Mouse (Mus musculus): ENCODE data around the gene Rnf187.
"Not testable (repeated sequence)": the region's sequence is repeated elsewhere in the genome, so short reads cannot be mapped to it uniquely, and the experiment has no call there.

Rnf187 gene

GRCm38 (mm10) chr11:58965001-58965760, 26.5 kb upstream of the Rnf187 start:
- no peak for DNase-seq (ENCODE audit: low spot score)

GRCm38 (mm10) chr11:58964216-58964615, 25.5 kb upstream of the Rnf187 start:
- no peak for DNase-seq (ENCODE audit: low spot score)

DNA sequence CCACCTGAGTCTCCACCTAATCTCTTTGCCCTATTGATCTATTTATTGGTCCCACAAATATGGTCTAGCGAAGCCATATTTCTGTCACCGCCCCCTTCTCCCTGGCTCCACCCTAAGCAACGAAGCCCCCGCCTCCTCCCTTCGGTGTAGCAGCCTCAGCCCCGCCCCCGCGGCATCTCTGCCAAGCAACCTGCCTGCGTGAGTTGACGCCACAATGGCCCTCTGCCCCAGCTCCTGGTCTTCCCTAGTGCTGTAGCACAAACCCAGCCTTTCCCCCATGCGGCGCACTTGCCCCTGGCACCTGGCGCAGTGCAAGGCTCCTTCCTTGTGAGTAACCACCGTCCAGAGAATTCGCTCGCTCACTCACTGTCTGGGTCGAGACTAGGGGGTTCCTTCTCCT, 24.8 kb upstream of the Rnf187 start:
- DNase-seq (ENCODE audit: low spot score), result no peak

DNA sequence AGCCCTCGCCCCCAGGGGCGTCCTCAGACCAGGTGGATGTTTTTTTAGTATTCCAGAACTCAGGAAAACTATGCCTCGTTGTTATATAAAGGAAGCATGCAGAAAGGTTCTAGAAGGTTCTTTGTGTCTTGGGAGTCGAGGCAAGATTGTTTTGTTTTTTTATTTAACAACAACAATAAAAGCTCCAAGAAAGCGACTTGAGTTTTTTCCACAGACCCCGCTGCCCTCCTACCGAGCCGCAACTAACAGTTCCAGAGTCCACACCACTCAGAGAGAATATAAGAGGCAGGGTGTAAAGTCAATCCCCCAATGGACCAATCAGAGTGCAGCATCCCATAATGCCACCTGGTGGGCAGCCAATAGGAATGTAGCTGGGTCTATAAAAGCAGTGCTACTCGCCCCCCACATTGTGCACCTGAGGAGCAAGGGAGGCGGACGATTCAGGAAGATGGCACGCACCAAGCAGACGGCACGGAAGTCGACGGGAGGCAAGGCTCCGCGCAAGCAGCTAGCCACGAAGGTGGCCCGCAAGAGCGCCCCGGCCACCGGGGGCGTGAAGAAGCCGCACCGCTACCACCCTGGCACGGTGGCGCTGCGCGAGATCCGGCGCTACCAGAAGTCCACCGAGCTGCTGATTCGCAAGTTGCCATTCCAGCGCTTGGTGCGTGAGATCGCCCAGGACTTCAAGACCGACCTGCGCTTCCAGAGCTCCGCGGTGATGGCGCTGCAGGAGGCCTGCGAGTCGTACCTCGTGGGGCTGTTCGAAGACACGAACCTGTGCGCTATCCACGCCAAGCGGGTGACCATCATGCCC, 22.9 kb upstream of the Rnf187 start:
- DNase-seq (ENCODE audit: low spot score), result no peak

DNA sequence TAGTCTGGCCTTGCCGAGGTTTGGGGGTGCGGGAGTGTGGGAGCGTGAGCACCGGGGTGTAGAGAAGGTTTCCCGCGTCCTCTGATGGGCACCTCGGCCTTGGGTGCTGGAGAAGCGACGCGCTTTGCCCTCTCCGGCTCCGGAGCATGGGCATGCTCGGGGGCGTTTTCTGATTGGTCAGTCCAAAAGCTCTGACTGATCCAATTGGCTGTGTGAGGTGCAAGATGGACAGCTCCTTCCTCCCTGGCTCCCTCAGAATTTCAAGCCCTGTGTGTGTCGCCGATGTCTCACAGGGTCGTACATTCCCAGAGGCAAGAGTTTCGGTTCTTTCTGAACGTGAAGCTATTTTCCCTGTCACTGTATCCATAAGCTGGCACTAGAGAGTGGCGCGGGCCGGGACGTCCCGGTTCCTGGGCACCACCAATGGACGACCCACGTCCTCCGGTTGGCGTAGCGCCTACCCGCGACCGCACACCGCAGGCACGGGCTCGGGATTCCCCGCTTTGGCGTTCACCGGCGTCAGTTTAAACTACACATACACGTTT, 21.3 kb upstream of the Rnf187 start:
- no peak for DNase-seq (ENCODE audit: low spot score)

GRCm38 (mm10) chr11:58959186-58959825, 20.6 kb upstream of the Rnf187 start:
- no peak for DNase-seq (ENCODE audit: low spot score)

GRCm38 (mm10) chr11:58958536-58958935, 19.8 kb upstream of the Rnf187 start:
- no peak for DNase-seq (ENCODE audit: low spot score)

GRCm38 (mm10) chr11:58957226-58957914, 18.7 kb upstream of the Rnf187 start:
- DNase-seq (ENCODE audit: low spot score), result no peak

DNA sequence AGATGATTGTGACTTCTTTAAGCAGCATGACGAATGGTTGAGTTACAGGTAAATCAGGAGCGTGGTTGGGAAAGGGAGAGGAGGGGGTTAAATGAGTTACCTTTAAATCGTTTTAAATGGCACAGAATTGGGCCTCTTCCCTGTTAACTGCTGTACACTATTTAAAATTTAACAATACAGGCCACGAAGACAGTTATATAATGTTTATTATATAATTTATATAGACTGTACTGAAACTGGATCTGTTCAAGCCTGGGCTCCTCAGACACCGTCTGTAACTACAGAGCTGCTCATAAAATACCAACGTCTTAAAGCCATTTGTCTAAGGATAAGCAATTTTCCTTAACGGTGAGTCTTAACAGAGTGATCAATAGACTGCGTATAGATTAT, 17.1 kb upstream of the Rnf187 start:
- no peak for DNase-seq (ENCODE audit: low spot score)

- no peak for DNase-seq (ENCODE audit: low spot score)
Measured at GRCm38 (mm10) chr11:58955143-58955867, 16.6 kb upstream of the Rnf187 start.

DNA sequence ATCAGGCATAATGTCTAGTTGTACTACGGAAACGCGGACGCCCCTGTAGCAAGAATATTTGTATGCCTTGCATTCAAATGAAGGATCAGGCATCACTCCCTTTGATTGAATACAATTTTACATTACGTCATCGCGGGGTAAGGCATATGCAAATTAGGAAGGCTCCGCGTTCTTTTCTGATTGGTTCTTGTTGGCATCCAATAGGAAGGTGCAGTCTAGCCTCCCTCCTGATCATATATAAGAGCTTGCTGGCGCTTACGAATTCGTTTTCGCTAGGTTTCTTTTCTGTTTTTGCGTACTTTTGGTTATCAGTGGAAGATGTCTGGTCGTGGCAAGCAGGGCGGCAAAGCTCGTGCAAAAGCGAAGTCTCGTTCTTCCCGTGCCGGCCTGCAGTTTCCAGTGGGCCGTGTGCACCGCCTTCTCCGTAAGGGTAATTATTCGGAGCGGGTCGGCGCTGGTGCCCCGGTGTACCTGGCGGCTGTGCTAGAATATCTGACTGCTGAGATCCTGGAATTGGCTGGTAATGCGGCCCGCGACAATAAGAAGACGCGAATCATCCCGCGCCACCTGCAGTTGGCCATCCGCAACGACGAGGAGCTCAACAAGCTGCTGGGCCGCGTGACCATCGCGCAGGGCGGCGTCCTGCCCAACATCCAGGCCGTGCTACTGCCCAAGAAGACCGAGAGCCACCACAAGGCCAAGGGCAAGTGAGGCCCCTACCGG, 15.9 kb upstream of the Rnf187 start, which contains the start of the genes Hist3h2a and Trim17:
TSS of gene Hist3h2a (plus strand) at position 266 of the 723 bp plus-strand sequence.
TSS of gene Trim17 (plus strand) at position 266 of the 723 bp plus-strand sequence.
- peak; percentile 40 for DNase-seq (ENCODE audit: low spot score)

- not testable (repeated sequence) for DNase-seq (ENCODE audit: low spot score)
Measured at GRCm38 (mm10) chr11:58954170-58954419, 15.4 kb upstream of the Rnf187 start.

- no peak for DNase-seq (ENCODE audit: low spot score)
Measured at GRCm38 (mm10) chr11:58953351-58954169, 14.8 kb upstream of the Rnf187 start.

DNA sequence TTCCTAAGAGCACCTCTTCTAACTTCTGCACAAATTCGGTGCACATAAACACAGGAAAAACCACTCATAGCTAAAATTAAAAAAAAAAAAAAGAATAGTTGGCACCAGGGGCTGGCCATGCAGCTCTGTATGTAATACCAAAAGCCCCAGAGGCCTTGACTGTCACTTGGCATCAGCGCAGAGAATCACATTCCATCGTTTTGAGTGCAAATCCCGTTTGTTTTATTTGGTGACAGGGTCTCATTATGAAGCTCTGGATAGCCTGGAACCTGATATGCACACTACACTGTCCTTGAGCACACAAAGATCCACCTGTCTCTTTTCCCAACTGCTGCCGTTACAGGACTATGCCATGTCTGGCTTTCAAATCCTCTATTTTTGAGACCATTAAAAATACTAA, 12.5 kb upstream of the Rnf187 start:
- no peak for DNase-seq (ENCODE audit: low spot score)

- no peak for DNase-seq (ENCODE audit: low spot score)
Measured at GRCm38 (mm10) chr11:58949480-58950431, 11.0 kb upstream of the Rnf187 start.

DNA sequence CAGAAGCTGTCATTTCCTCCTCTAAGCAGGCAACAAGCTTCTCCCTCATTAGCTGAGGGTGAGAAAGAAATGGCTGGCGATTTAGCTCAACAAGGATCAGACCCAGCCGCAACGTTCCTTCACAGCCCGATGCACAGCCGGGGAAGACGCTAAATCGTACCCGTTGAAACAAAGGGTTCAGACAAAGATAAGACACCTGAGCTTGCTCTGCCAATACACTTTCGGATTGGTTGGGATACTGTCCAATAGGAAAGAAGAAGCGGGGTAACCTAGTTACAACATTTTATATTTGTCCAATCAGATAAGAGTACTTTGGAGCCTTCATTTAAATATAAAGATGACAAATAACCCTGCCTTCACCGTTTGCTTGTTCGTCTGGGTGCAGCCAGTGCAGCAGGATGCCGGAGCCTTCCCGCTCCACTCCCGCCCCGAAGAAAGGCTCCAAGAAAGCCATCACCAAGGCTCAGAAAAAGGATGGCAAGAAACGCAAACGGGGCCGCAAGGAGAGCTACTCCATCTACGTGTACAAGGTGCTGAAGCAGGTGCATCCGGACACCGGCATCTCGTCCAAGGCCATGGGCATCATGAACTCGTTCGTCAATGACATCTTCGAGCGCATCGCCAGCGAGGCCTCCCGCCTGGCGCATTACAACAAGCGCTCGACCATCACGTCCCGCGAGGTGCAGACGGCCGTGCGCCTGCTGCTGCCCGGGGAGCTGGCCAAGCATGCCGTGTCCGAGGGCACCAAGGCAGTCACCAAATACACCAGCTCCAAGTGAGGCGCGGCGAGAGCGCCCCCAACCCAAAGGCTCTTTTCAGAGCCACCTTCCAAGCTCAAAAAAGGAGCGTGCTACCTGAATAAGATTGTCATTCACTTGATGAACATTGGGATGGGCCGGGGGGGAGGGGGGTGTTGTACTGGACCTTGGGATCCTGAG, 10.1 kb upstream of the Rnf187 start, which contains the start of gene Hist3h2ba:
TSS of gene Hist3h2ba (plus strand) at position 379 of the 938 bp plus-strand sequence.
- DNase-seq (ENCODE audit: low spot score), result no peak

DNA sequence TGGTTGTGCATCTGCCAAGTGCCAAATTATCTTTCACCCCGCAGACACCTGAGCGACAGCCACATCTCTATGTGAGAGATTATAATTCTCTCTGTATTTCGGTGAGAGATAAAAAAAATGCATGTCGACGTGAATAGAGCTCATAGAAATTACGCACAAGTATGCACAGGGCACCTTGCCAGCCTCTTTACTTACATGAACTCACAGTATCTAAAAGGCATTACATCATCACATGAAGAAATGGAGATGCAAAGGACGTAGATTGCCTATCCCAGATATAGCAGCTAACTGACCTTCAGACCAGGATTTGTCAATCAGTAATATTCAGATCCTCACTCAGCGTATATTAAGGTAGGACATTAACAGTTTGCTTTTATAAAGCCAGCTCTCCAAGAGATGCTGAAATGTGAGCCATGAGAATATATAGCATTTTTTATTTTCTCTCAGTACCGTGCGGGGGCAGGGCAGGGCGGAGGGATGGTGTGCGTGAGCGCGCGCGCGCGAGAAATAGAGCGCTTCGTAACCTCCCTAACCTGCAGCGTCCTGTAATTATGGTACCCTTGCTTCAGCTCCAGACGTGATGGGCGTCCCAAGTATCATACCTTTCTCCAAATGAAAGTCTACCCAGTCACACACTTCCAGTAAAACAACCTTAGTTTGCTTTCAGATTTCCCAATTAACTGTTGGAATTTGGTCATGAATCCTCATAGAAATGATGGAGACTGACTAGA, 9.2 kb upstream of the Rnf187 start:
- DNase-seq (ENCODE audit: low spot score), result no peak

All from urinary bladder, postnatal 10 days (tissue).